Mouse (Mus musculus) neural tube, embryonic 13.5 days (tissue): ENCODE data around the gene Aif1. TPM values are rescaled to one million over a fixed set of nuclear protein-coding genes. Genes with fewer than 3 reads are reported as not detected.

Experiments used
- ATAC-seq: fragments of 200-750 bp; cut with Nextera tagmentation; 2 replicates; pipeline ENCODE4 v1.8.0; 2017; ENCODE audit warnings: low read depth, mild to moderate bottlenecking, moderate TSS enrichment, moderate library complexity
- H3K27ac ChIP-seq: fragments of 300-500 bp; sonication (generic); replicated peaks from 2 replicates; pipeline ENCODE4 v1.5.1; 2015; ENCODE audit warnings: moderate library complexity, mild to moderate bottlenecking, inconsistent platforms
- H3K27me3 ChIP-seq: fragments of 300-500 bp; sonication (generic); 2 replicates; pipeline ENCODE4 v1.6.1; 2015; ENCODE audit warnings: mild to moderate bottlenecking, inconsistent platforms
- H3K36me3 ChIP-seq: fragments of 300-500 bp; sonication (generic); 2 replicates; pipeline ENCODE4 v1.6.1; 2015; ENCODE audit warnings: mild to moderate bottlenecking, inconsistent platforms
- H3K4me1 ChIP-seq: fragments of 300-500 bp; sonication (generic); replicated peaks from 2 replicates; pipeline ENCODE4 v1.6.1; 2015; ENCODE audit warnings: inconsistent platforms
- H3K4me2 ChIP-seq: fragments of 300-500 bp; sonication (generic); 2 replicates; pipeline ENCODE4 v1.6.1; 2015; ENCODE audit warnings: inconsistent platforms, mild to moderate bottlenecking, moderate library complexity
- H3K4me3 ChIP-seq: fragments of 300-500 bp; sonication (generic); 2 replicates; pipeline ENCODE4 v1.5.1; 2015; ENCODE audit warnings: mild to moderate bottlenecking, inconsistent platforms
- H3K9ac ChIP-seq: fragments of 300-500 bp; sonication (generic); 2 replicates; pipeline ENCODE4 v1.6.1; 2015; ENCODE audit warnings: moderate library complexity, mild to moderate bottlenecking, inconsistent platforms
- H3K9me3 ChIP-seq: fragments of 300-500 bp; sonication (generic); 2 replicates; pipeline ENCODE4 v1.6.1; 2016; ENCODE audit warnings: inconsistent platforms
- WGBS: fragments of 180-500 bp; shearing (Covaris S2); methylation state at CpG from one replicate; pipeline ENCODE4 v1.1.7; 2015; 5-methylcytosine and 5-hydroxymethylcytosine counted together
- polyA plus RNA-seq: library from polyadenylated mRNA; unstranded; fragments of >200 nt; fragmentation: Nextera tagmentation; extraction: Ambion mirVana; gene quantifications from 2 replicates; pipeline ENCODE4 v1.2.1, GENCODE M21; 2015

The Aif1 gene
- polyA plus RNA-seq, 1 experiment from 2014 or later = 12.7 TPM

- H3K4me1 ChIP-seq = no peaks in the 10 kb centered on the region
- no peak overlapping the region for H3K4me2 ChIP-seq
- H3K9me3 ChIP-seq = no peaks in the 10 kb centered on the region
- ATAC-seq = no peak
- no peak overlapping the region for H3K9ac ChIP-seq
- 91% methylated on average over 9 of the region's 9 CpGs for WGBS
- peaks cover 97% of the 10 kb centered on the region for H3K36me3 ChIP-seq
- H3K27ac ChIP-seq = no peak overlapping the region
- no peaks in the 10 kb centered on the region for H3K27me3 ChIP-seq
- no peak overlapping the region for H3K4me3 ChIP-seq
Measured at GRCm38 (mm10) chr17:35153077-35153476, 22.8 kb downstream of the Aif1 start.

- peaks cover 97% of the 10 kb centered on the region for H3K36me3 ChIP-seq
- no peaks in the 10 kb centered on the region for H3K27me3 ChIP-seq
- no peaks in the 10 kb centered on the region for H3K4me1 ChIP-seq
- no peak overlapping the region for H3K4me3 ChIP-seq
- H3K9me3 ChIP-seq = no peaks in the 10 kb centered on the region
- 97% methylated on average over 4 of the region's 4 CpGs for WGBS
- H3K9ac ChIP-seq = no peak overlapping the region
- no peak for ATAC-seq
- no peak overlapping the region for H3K4me2 ChIP-seq
- H3K27ac ChIP-seq = no peak overlapping the region
Measured at GRCm38 (mm10) chr17:35152121-35152520, 23.7 kb downstream of the Aif1 start.

- Histone ChIP-seq H3K27ac (peak overlapping the region; percentile 49), H3K4me1 (no peaks in the 10 kb centered on the region), H3K9me3 (no peaks in the 10 kb centered on the region), H3K36me3 (peaks cover 97% of the 10 kb centered on the region), H3K4me2 (no peak overlapping the region), H3K4me3 (no peak overlapping the region), H3K9ac (no peak overlapping the region), H3K27me3 (no peaks in the 10 kb centered on the region)
- no peak for ATAC-seq
- WGBS = 66% methylated on average over 5 of the region's 5 CpGs
Measured at GRCm38 (mm10) chr17:35147922-35148639, 27.8 kb downstream of the Aif1 start.

- Histone ChIP-seq H3K4me3 (no peak overlapping the region), H3K36me3 (peaks cover 97% of the 10 kb centered on the region), H3K4me1 (no peaks in the 10 kb centered on the region), H3K9ac (no peak overlapping the region), H3K9me3 (no peaks in the 10 kb centered on the region), H3K27ac (0 out of 2 replicates have a peak overlapping the region, but pooled peaks have one; percentile 46), H3K4me2 (no peak overlapping the region), H3K27me3 (no peaks in the 10 kb centered on the region)
- WGBS = 62% methylated on average over 3 of the region's 3 CpGs
- no peak for ATAC-seq
Measured at GRCm38 (mm10) chr17:35147348-35147747, 28.5 kb downstream of the Aif1 start.

GRCm38 (mm10) chr17:35146139-35146538 lies 29.7 kb downstream of the Aif1 start:
- Histone ChIP-seq H3K36me3 (peaks cover 98% of the 10 kb centered on the region), H3K4me3 (no peak overlapping the region), H3K9me3 (no peaks in the 10 kb centered on the region), H3K4me2 (no peak overlapping the region), H3K27me3 (no peaks in the 10 kb centered on the region), H3K4me1 (no peaks in the 10 kb centered on the region), H3K27ac (no peak overlapping the region; the same call in 1 of the 2 replicates), H3K9ac (no peak overlapping the region)
- no peak for ATAC-seq
- WGBS = 92% methylated on average over 5 of the region's 5 CpGs

GRCm38 (mm10) chr17:35141971-35142370 lies 33.9 kb downstream of the Aif1 start:
- Histone ChIP-seq H3K4me1 (peaks cover 20% of the 10 kb centered on the region), H3K9ac (no peak overlapping the region), H3K27ac (no peak overlapping the region), H3K4me2 (no peak overlapping the region), H3K4me3 (no peak overlapping the region), H3K36me3 (peaks cover 88% of the 10 kb centered on the region), H3K27me3 (no peaks in the 10 kb centered on the region), H3K9me3 (no peaks in the 10 kb centered on the region)
- ATAC-seq = no peak
- WGBS = 88% methylated on average over 6 of the region's 6 CpGs

- WGBS = 77% methylated on average over 14 of the region's 16 CpGs
- no peak overlapping the region for H3K4me2 ChIP-seq
- H3K36me3 ChIP-seq = peaks cover 74% of the 10 kb centered on the region
- no peak overlapping the region for H3K9ac ChIP-seq
- no peaks in the 10 kb centered on the region for H3K27me3 ChIP-seq
- no peaks in the 10 kb centered on the region for H3K9me3 ChIP-seq
- ATAC-seq = no peak
- no peak overlapping the region for H3K4me3 ChIP-seq
- H3K27ac ChIP-seq = no peak overlapping the region
- peaks cover 29% of the 10 kb centered on the region for H3K4me1 ChIP-seq
Measured at GRCm38 (mm10) chr17:35140490-35140996, 35.3 kb downstream of the Aif1 start.

- ATAC-seq = no peak
- Histone ChIP-seq H3K4me2 (no peak overlapping the region), H3K27ac (no peak overlapping the region), H3K9me3 (no peaks in the 10 kb centered on the region), H3K4me1 (peaks cover 31% of the 10 kb centered on the region), H3K9ac (peak overlapping the region; percentile 41; the same call in 1 of the 2 replicates), H3K36me3 (peaks cover 61% of the 10 kb centered on the region), H3K27me3 (no peaks in the 10 kb centered on the region), H3K4me3 (no peak overlapping the region)
- 92% methylated on average over 3 of the region's 3 CpGs for WGBS
Measured at GRCm38 (mm10) chr17:35139269-35139668, 36.6 kb downstream of the Aif1 start.

GRCm38 (mm10) chr17:35135591-35136320 lies 40.1 kb downstream of the Aif1 start:
- ATAC-seq = peak; percentile 72
- H3K36me3 ChIP-seq = peaks cover 29% of the 10 kb centered on the region
- H3K27ac ChIP-seq = peak overlapping the region; percentile 93
- peak overlapping the region; percentile 92 for H3K9ac ChIP-seq
- peaks cover 39% of the 10 kb centered on the region for H3K4me1 ChIP-seq
- H3K4me2 ChIP-seq = peak overlapping the region; percentile 88
- WGBS = under 1% methylated on average over 43 of the region's 43 CpGs
- H3K9me3 ChIP-seq = no peaks in the 10 kb centered on the region
- H3K27me3 ChIP-seq = no peaks in the 10 kb centered on the region
- H3K4me3 ChIP-seq = peak overlapping the region; percentile 81

- 0% methylated on average over 64 of the region's 66 CpGs for WGBS
- H3K4me1 ChIP-seq = peaks cover 39% of the 10 kb centered on the region
- peak within 1 kb of the TSS; percentile 81 for H3K4me3 ChIP-seq
- peak within 1 kb of the TSS; percentile 88 for H3K4me2 ChIP-seq
- H3K9ac ChIP-seq = peak within 1 kb of the TSS; percentile 92
- peak; percentile 96 for ATAC-seq
- H3K27me3 ChIP-seq = no peaks in the 10 kb centered on the region
- peaks cover 29% of the 10 kb centered on the region for H3K36me3 ChIP-seq
- H3K9me3 ChIP-seq = no peaks in the 10 kb centered on the region
- peak within 1 kb of the TSS; percentile 93 for H3K27ac ChIP-seq
Measured at GRCm38 (mm10) chr17:35134801-35135590, 40.9 kb downstream of the Aif1 start, which contains the start of gene Bag6. Bag6 (plus strand) TSS chr17:35135178.

- H3K4me2 ChIP-seq = no peak overlapping the region; the same call in 1 of the 2 replicates
- H3K4me3 ChIP-seq = no peak overlapping the region
- no peak for ATAC-seq
- H3K9ac ChIP-seq = no peak overlapping the region
- no peaks in the 10 kb centered on the region for H3K9me3 ChIP-seq
- peaks cover 20% of the 10 kb centered on the region for H3K36me3 ChIP-seq
- peaks cover 36% of the 10 kb centered on the region for H3K4me1 ChIP-seq
- H3K27me3 ChIP-seq = no peaks in the 10 kb centered on the region
- WGBS = 92% methylated on average over 7 of the region's 7 CpGs
- no peak overlapping the region for H3K27ac ChIP-seq
Measured at GRCm38 (mm10) chr17:35133517-35133916, 42.4 kb downstream of the Aif1 start.
